Mouse (Mus musculus) brain, embryonic 14.5 days (tissue): ENCODE data around the gene Herpud2. TPM values are rescaled to one million over a fixed set of nuclear protein-coding genes. Genes with fewer than 3 reads are reported as not detected.

Source experiments
- DNase-seq: peaks from one replicate; pipeline ENCODE4 v3.0.0-alpha.2; 2011; ENCODE audit warnings: low read depth
- CTCF ChIP-seq: fragments of 200-500 bp; IDR thresholded peaks from 2 replicates; pipeline ENCODE4 v1.5.1; 2012; ENCODE audit warnings: inconsistent platforms, mild to moderate bottlenecking, moderate library complexity, borderline replicate concordance; ENCODE audit not compliant: insufficient read depth, insufficient read length; ENCODE audit errors: extremely low read depth
- POLR2A ChIP-seq: fragments of 200-500 bp; IDR thresholded peaks from 2 replicates; pipeline ENCODE4 v1.6.1; 2012; ENCODE audit warnings: mild to moderate bottlenecking, inconsistent platforms, borderline replicate concordance; ENCODE audit not compliant: poor library complexity, insufficient read depth, insufficient read length, severe bottlenecking; ENCODE audit errors: extremely low read depth
- polyA plus RNA-seq: library from polyadenylated mRNA; depleted of rRNA; stranded (reverse); fragments of >200 nt; gene quantifications from 2 replicates; pipeline ENCODE4 v1.2.3, GENCODE M21; 2012; rRNA removed

The Herpud2 gene
- 34.6 and 35.8 TPM in 2 replicates for polyA plus RNA-seq

DNA sequence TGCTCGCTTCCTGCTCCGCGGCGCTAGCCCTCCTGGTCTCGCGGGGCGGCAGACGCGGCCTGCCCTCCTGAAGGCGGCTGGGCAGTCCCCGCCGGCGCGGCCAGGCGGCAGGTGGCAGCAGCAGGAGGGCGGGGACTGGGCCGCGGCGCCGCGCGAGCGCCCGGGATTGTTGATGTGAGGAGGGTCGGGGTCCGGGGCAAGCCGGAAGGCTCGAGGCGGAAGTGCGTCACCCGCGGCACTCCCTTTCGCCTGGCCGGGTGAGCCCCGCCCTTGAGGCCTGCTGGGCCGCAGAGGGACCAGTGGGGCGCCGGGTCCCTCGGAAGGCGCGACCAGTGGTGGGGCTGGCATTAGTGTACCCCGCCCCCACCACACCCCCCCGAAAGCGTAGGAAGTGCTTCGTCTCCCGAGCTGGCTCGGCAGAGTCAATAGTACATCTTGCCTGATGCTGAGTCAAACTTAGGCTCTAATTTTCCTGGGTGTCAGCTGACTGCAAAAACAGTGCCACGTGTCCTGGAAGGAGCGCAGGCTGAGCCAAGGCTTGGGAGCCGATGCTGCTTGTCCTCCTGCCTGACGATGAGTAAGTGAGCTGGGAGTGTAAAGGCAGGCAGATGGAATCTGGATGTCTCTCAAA, at the start of gene Herpud2:
Herpud2 (minus strand) TSS at position 210 of the 631 bp plus-strand sequence.
- DNase-seq: peak; percentile 98
- TF ChIP-seq POLR2A: peak; percentile 94
- TF ChIP-seq CTCF: no peak

DNA sequence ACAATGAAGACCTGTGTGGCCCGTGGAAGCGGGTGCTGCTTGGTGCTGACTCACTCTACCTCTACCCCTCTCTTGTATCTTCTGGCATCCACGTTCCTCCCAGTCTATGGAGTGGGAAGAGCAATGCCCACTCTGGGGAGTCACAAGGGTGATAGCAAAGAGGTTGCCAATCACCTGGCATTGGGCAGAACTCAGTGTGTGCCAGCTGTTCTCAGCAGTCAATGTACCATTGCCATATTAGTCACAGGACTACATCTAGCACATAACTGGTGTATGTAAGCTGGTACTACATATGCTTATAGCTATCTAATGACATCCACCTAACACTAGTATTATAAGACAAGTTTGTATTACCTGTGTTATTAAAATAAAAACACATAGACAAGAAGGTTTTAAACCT, 49.4 kb upstream of the Herpud2 start:
- TF ChIP-seq CTCF (no peak), POLR2A (no peak)

DNA sequence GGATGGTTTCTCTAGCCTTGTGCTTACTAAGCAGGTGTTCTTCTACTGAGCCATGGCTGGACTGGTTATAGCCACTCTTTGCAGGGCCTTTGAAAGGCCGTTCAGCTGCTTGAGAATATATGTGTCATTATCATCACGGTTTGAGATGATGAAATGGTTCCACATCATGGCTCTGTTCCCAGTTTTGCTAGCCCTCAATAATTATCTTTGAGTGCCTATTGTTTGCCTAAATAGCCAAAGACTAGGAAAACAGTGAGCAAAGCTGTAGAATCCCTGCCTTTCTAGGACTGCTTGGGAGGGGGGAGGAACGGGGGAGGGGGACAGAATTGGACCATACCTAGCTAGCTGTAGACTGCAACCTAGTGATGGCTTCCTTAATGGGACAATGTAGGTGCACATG, 48.5 kb upstream of the Herpud2 start:
- TF ChIP-seq CTCF: no peak
- no peak for TF ChIP-seq POLR2A
- peak; percentile 59 for DNase-seq

More for the DNA sequence above, 49.4 kb upstream of the Herpud2 start:
- DNase-seq: no peak

DNA sequence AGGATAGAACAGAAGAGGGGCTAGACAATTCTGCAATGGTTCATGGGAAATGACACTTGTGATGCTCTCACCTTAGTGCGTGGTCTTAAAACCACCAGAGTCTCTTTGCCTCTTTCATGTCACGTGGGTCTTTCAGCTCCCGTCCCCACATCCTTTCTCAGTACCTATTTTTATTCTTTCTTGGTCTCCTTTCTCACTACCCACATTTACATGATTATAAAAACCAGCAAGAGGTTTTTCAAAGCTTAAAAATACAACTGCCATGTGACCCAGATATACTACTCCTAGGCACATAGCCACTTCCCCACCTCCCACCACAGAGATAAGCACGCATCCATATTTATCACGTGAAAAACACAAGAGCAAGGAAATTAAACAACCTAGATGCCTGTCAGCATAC, 45.1 kb upstream of the Herpud2 start:
- no peak for DNase-seq
- TF ChIP-seq CTCF: no peak

DNA sequence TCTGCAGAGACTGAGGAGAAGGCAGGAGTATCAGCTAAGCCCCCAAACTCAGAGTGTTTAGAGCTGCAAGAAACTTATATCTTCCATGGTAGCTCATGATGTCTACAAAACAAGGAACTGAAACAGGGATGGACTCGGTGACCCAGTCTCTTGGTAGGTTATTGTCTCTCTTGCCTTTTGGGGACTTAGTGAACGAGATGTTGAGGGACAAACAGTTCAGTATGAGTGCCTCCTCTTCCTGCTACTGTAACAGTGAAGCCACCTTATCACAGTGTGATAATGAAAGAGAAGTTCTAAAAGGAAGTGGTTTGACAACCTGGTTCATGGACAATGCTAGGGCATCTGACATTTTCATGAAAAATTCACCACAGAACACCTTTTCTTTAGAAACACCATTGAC, 40.0 kb upstream of the Herpud2 start:
- DNase-seq: no peak
- TF ChIP-seq CTCF (no peak), POLR2A (no peak)

DNA sequence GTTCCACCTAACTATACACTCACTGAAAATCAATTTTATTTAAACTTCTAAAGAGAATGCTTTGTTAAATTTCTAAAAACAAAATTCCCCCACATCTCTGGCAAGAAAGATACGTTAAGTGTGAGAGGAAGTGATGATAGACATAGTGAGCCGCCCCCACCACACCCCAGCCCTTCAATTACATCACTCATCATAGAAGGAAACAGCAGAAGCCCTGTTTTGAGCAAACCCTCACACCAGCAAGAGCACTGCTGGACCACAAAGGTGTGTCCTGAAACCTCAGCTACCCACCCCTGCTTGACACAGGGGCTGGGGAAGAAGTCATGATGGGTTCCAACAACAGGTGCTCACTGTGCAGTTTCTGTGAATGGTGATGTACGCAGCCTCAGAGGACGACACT, 34.9 kb upstream of the Herpud2 start:
- DNase-seq: no peak
- TF ChIP-seq CTCF (no peak), POLR2A (no peak)

DNA sequence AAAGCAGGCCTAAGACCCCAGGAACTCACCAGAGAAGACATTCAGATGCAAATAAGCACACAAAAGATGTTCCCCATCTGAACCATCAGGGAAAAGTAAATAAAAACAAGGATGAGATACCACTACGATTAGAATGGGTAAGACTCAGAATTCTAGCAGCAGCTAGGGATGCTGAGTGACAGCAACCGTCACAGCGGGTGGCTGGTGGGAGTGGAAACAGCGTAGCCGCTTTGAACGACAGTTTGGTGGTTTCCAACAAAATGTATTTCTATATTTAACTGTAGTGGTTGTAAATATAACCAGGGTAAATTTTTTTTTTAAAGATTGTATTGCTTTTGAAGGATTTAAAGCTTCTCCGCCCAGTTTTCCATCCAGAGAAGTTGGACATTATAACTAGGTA, 34.2 kb upstream of the Herpud2 start:
- DNase-seq: no peak
- TF ChIP-seq POLR2A: no peak
- no peak for TF ChIP-seq CTCF

DNA sequence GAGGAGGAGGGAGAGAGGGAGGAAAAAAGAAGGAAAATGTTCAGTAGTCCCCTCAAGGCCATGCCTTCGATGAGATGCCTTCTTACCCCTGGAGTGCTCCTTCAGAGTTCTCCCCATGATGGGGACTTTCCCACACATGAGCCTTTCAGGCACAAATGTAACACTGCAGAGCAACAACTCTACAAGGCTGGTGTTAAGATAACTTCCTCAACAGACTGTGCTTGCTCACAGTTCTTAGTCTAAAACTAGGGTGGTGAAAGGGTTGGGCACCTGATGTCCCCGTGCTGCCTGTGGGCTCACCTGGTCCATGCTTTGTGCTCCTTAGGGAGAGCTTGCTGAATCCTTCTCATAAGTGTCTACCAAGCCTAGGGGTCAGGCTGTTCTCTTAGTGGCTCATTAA, 33.0 kb upstream of the Herpud2 start:
- no peak for TF ChIP-seq POLR2A
- TF ChIP-seq CTCF: no peak
- DNase-seq: no peak

DNA sequence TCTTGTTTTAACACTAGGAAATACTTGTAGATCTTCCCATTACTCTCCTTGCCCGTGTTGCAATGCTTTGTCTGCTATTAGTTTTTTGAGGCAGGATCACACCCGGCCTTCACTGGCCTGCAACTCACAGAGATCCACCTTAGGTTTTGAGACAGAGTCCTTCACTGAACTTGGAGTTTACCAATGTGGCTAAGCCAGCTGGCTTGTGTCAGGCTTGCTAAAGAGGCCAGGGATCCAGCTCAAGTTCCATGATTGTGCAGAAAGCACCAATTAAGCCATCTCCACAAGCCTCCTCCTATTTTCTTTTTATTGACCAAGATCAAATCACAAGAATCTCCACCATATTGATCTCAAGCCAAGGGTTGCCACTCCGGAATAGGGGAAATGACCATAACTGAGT, 26.4 kb upstream of the Herpud2 start:
- TF ChIP-seq POLR2A (no peak), CTCF (no peak)
- DNase-seq: no peak

DNA sequence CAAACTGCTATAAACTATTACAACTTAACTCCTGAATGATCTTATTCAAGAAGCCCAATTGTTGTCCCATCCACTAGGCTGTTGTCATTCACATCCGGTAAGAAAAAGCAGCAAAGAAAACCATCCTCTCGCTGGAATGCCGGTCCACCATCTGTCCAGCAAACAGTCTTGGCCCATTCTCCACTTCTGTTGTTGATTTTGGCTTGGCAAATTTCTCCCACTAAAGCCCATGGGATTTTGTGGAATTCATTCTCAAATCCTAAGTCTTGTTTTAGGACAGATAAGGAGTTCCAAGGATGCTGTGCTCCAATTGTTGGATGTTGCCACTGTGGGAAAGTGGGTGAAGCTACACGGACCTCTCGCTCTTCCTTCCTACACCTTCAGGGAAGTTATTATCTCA, 25.6 kb upstream of the Herpud2 start:
- TF ChIP-seq POLR2A (no peak), CTCF (no peak)
- no peak for DNase-seq

DNA sequence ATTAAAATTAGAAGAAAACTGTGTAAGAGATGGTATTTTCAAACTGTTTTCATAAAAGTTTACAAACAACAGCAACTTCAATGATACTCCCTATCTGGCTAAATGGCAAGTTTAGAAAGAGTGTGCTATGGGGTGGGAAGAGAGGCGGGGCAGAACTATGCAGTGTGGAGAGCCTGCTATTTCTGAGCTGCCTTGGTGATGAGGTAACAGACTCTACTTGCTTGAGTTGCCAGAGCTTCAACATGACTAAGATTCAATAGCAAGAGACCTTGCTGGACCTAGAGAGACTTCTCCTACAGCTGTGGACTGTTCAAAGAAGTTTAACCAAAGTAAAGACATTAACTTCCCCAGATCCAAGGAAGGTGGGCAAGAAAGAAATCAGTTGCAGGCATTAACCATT, 24.9 kb upstream of the Herpud2 start:
- no peak for DNase-seq
- TF ChIP-seq POLR2A: no peak
- no peak for TF ChIP-seq CTCF

DNA sequence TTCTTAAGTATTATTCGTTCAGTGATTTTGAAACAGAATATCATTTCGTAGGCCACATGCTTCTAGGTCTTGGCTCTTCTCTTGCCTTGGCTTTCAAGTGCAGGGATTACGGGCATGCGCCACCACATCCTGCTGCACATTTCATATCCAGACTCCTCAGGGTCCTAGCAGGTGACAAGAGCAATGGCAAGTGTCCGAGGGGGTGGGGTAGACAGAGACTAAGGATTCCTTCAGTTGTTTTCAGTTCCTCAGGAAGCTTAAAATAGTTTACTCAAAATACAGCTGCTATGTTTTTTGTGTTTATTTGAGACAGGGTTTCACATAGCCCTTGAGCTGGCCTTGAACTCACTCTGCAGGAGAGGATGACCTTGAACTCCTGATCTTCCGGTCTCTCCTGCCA, 24.4 kb upstream of the Herpud2 start:
- peak; percentile 12 for DNase-seq
- TF ChIP-seq POLR2A (no peak), CTCF (no peak)

DNA sequence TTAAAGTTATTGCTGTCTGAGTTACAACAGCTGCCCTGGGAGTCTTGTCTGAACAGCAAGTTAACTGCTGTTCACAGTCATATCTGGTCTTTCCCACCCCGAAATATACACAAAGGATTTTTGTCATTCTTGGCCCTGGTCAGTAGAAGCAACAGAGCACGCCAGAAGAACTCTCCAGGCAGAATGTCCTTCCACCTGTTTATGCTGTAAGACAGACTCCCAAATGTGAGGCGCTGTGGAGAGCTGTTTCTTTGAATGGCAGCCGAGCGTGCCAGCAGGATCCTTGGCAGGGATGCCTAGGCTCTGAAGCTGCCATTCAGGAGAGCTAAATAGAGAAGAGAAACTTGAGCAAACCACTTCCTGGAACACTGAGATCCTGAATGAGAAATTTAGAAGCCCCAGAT, 23.4 kb upstream of the Herpud2 start:
- DNase-seq: peak; percentile 87
- TF ChIP-seq POLR2A (no peak), CTCF (no peak)

DNA sequence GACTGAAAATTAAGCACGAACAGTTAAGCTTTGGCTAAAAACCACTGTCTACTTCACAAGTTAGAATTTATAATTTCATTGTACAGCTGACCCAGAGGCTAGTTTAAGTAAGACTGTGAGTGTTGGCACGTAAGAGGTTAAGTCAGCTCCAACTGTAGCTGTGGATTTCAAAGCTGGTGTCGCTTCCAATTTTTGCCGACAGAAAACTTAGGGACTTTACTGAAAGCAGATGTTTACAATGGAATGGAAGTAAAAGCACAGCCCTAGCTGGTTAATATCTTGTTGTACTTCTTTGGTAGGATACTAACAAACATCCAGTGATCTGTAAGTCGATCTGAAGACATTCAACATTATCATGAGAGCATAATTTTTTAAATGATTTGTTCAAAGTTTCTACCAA, 23.0 kb upstream of the Herpud2 start:
- TF ChIP-seq POLR2A: no peak
- no peak for TF ChIP-seq CTCF
- DNase-seq: no peak
